Mouse (Mus musculus): Measurements from ENCODE around the gene 1700021F07Rik. TPM values are rescaled to one million over a fixed set of nuclear protein-coding genes. Genes with fewer than 3 reads are reported as not detected.

Gene 1700021F07Rik
- polyA plus RNA-seq, 1 experiment from 2014 or later, result not detected

GRCm38 (mm10) chr2:173550681-173551080 is 28.3 kb downstream of the 1700021F07Rik start:
- no peaks in the 10 kb centered on the region for H3K4me1 ChIP-seq (ENCODE audit: control insufficient read depth, insufficient read depth, low read length)
- H3K4me2 ChIP-seq (ENCODE audit: low read length), result no peak overlapping the region
- no peak overlapping the region for H3K27ac ChIP-seq (replicated peaks; ENCODE audit: low read depth, low read length)
- no peaks in the 10 kb centered on the region for H3K36me3 ChIP-seq (ENCODE audit: control insufficient read depth, insufficient read depth, low read length)
- H3K9ac ChIP-seq (replicated peaks; ENCODE audit: low read length), result no peak overlapping the region
- ATAC-seq (ENCODE audit: low FRiP score, low TSS enrichment) (no peak), DNase-seq (no peak)
- H3K4me3 ChIP-seq (replicated peaks; ENCODE audit: low read depth, low read length), result no peak overlapping the region
- 78% methylated on average over 6 of the region's 6 CpGs for WGBS
- H3K27me3 ChIP-seq (ENCODE audit: control insufficient read depth, insufficient read depth, low read length), result no peaks in the 10 kb centered on the region
- H3K9me3 ChIP-seq (ENCODE audit: control insufficient read depth, low read length), result no peaks in the 10 kb centered on the region

- ATAC-seq (ENCODE audit: low FRiP score, low TSS enrichment) (no peak; the same call in 1 of the 2 replicates), DNase-seq (no peak)
- Histone ChIP-seq H3K9me3 (ENCODE audit: control insufficient read depth, low read length) (no peaks in the 10 kb centered on the region), H3K27me3 (ENCODE audit: control insufficient read depth, insufficient read depth, low read length) (no peaks in the 10 kb centered on the region), H3K4me2 (ENCODE audit: low read length) (no peak overlapping the region), H3K9ac (replicated peaks; ENCODE audit: low read length) (no peak overlapping the region), H3K4me3 (replicated peaks; ENCODE audit: low read depth, low read length) (no peak overlapping the region), H3K27ac (replicated peaks; ENCODE audit: low read depth, low read length) (no peak overlapping the region), H3K4me1 (ENCODE audit: control insufficient read depth, insufficient read depth, low read length) (no peaks in the 10 kb centered on the region), H3K36me3 (ENCODE audit: control insufficient read depth, insufficient read depth, low read length) (no peaks in the 10 kb centered on the region)
- WGBS, result 43% methylated on average over 9 of the region's 9 CpGs
Observed at GRCm38 (mm10) chr2:173553863-173554262, 31.5 kb downstream of the 1700021F07Rik start.

- DNase-seq (no peak), ATAC-seq (ENCODE audit: low FRiP score, low TSS enrichment) (no peak)
- Histone ChIP-seq H3K27ac (replicated peaks; ENCODE audit: low read depth, low read length) (no peak overlapping the region), H3K27me3 (ENCODE audit: control insufficient read depth, insufficient read depth, low read length) (no peaks in the 10 kb centered on the region), H3K9ac (replicated peaks; ENCODE audit: low read length) (no peak overlapping the region), H3K4me3 (replicated peaks; ENCODE audit: low read depth, low read length) (no peak overlapping the region), H3K4me1 (ENCODE audit: control insufficient read depth, insufficient read depth, low read length) (no peaks in the 10 kb centered on the region), H3K4me2 (ENCODE audit: low read length) (no peak overlapping the region), H3K36me3 (ENCODE audit: control insufficient read depth, insufficient read depth, low read length) (no peaks in the 10 kb centered on the region), H3K9me3 (ENCODE audit: control insufficient read depth, low read length) (no peaks in the 10 kb centered on the region)
- 84% methylated on average over 12 of the region's 12 CpGs for WGBS
Observed at GRCm38 (mm10) chr2:173558754-173559396, 36.5 kb downstream of the 1700021F07Rik start.

- H3K4me3 ChIP-seq (replicated peaks; ENCODE audit: low read depth, low read length), result no peak overlapping the region
- 46% methylated on average over 5 of the region's 5 CpGs for WGBS
- peak; percentile 90 for DNase-seq
- ATAC-seq (ENCODE audit: low FRiP score, low TSS enrichment), result peak; percentile 59; the same call in 1 of the 2 replicates
- H3K9ac ChIP-seq (replicated peaks; ENCODE audit: low read length), result no peak overlapping the region
- no peaks in the 10 kb centered on the region for H3K27me3 ChIP-seq (ENCODE audit: control insufficient read depth, insufficient read depth, low read length)
- H3K27ac ChIP-seq (replicated peaks; ENCODE audit: low read depth, low read length), result no peak overlapping the region
- H3K9me3 ChIP-seq (ENCODE audit: control insufficient read depth, low read length), result no peaks in the 10 kb centered on the region
- H3K4me1 ChIP-seq (ENCODE audit: control insufficient read depth, insufficient read depth, low read length), result no peaks in the 10 kb centered on the region
- H3K36me3 ChIP-seq (ENCODE audit: control insufficient read depth, insufficient read depth, low read length), result no peaks in the 10 kb centered on the region
- no peak overlapping the region for H3K4me2 ChIP-seq (ENCODE audit: low read length)
Observed at GRCm38 (mm10) chr2:173561851-173562442, 39.6 kb downstream of the 1700021F07Rik start.

GRCm38 (mm10) chr2:173563336-173563735 is 41.0 kb downstream of the 1700021F07Rik start:
- H3K27ac ChIP-seq (replicated peaks; ENCODE audit: low read depth, low read length), result no peak overlapping the region
- 74% methylated on average over 7 of the region's 7 CpGs for WGBS
- H3K4me3 ChIP-seq (replicated peaks; ENCODE audit: low read depth, low read length), result no peak overlapping the region
- H3K4me1 ChIP-seq (ENCODE audit: control insufficient read depth, insufficient read depth, low read length), result no peaks in the 10 kb centered on the region
- no peak overlapping the region for H3K4me2 ChIP-seq (ENCODE audit: low read length)
- H3K36me3 ChIP-seq (ENCODE audit: control insufficient read depth, insufficient read depth, low read length), result no peaks in the 10 kb centered on the region
- ATAC-seq (ENCODE audit: low FRiP score, low TSS enrichment) (no peak), DNase-seq (peak; percentile 75)
- no peaks in the 10 kb centered on the region for H3K27me3 ChIP-seq (ENCODE audit: control insufficient read depth, insufficient read depth, low read length)
- no peak overlapping the region for H3K9ac ChIP-seq (replicated peaks; ENCODE audit: low read length)
- H3K9me3 ChIP-seq (ENCODE audit: control insufficient read depth, low read length), result no peaks in the 10 kb centered on the region

- Histone ChIP-seq H3K4me2 (ENCODE audit: low read length) (no peak overlapping the region), H3K9me3 (ENCODE audit: control insufficient read depth, low read length) (no peaks in the 10 kb centered on the region), H3K4me3 (replicated peaks; ENCODE audit: low read depth, low read length) (no peak overlapping the region), H3K4me1 (ENCODE audit: control insufficient read depth, insufficient read depth, low read length) (no peaks in the 10 kb centered on the region), H3K9ac (replicated peaks; ENCODE audit: low read length) (no peak overlapping the region), H3K27ac (replicated peaks; ENCODE audit: low read depth, low read length) (no peak overlapping the region), H3K36me3 (ENCODE audit: control insufficient read depth, insufficient read depth, low read length) (no peaks in the 10 kb centered on the region), H3K27me3 (ENCODE audit: control insufficient read depth, insufficient read depth, low read length) (no peaks in the 10 kb centered on the region)
- WGBS, result 68% methylated on average over 9 of the region's 9 CpGs
- ATAC-seq (ENCODE audit: low FRiP score, low TSS enrichment) (no peak), DNase-seq (peak; percentile 38)
Observed at GRCm38 (mm10) chr2:173564179-173564578, 41.8 kb downstream of the 1700021F07Rik start.

Other genes starting within 250 kb of the 1700021F07Rik start
- gene Pmepa1, start 246.1 kb upstream of the 1700021F07Rik start, polyA plus RNA-seq (2014; fragmentation: Nextera tagmentation; extraction: Ambion mirVana), result 5.7 and 6.4 TPM in 2 replicates
- gene Ankrd60, start 55.8 kb downstream of the 1700021F07Rik start, polyA plus RNA-seq (2014; fragmentation: Nextera tagmentation; extraction: Ambion mirVana), result not detected in 2 replicates
- 28.4 and 36.9 TPM in 2 replicates for gene Rab22a, start 137.2 kb downstream of the 1700021F07Rik start, polyA plus RNA-seq (2014; fragmentation: Nextera tagmentation; extraction: Ambion mirVana)
- gene 1700010B08Rik, start 196.8 kb downstream of the 1700021F07Rik start, polyA plus RNA-seq (2014; fragmentation: Nextera tagmentation; extraction: Ambion mirVana), result not detected in 2 replicates
- gene Vapb, start 214.9 kb downstream of the 1700021F07Rik start, polyA plus RNA-seq (2014; fragmentation: Nextera tagmentation; extraction: Ambion mirVana), result 14.8 and 24.3 TPM in 2 replicates